Mouse (Mus musculus) kidney, embryonic 14.5 days (tissue): ENCODE measurements around the gene Ficd. TPM values are rescaled to one million over a fixed set of nuclear protein-coding genes. Genes with fewer than 3 reads are reported as not detected.
"Not testable (repeated sequence)": the region's sequence is repeated elsewhere in the genome, so short reads cannot be mapped to it uniquely, and the experiment has no call there.

Experiments used
- ATAC-seq: fragments of 200-750 bp; cut with Nextera tagmentation; 2 replicates; pipeline ENCODE4 v1.8.0; 2017; ENCODE audit warnings: moderate number of reproducible peaks, mild to moderate bottlenecking, moderate TSS enrichment, moderate library complexity; ENCODE audit not compliant: low FRiP score, low TSS enrichment
- H3K27ac ChIP-seq: fragments of 300-500 bp; sonication (generic); 2 replicates; pipeline ENCODE4 v1.5.1; 2014; ENCODE audit warnings: low read depth, mild to moderate bottlenecking, low read length, moderate library complexity, mixed read lengths
- H3K27me3 ChIP-seq: fragments of 300-500 bp; sonication (generic); 2 replicates; pipeline ENCODE4 v1.6.1; 2014; ENCODE audit warnings: mild to moderate bottlenecking, low read length; ENCODE audit not compliant: control insufficient read depth, insufficient read depth
- H3K36me3 ChIP-seq: fragments of 300-500 bp; sonication (generic); 2 replicates; pipeline ENCODE4 v1.6.1; 2014; ENCODE audit warnings: low read length, mixed read lengths; ENCODE audit not compliant: control insufficient read depth, insufficient read depth
- H3K4me1 ChIP-seq: fragments of 300-500 bp; sonication (generic); 2 replicates; pipeline ENCODE4 v1.6.1; 2014; ENCODE audit warnings: low read length, mixed read lengths; ENCODE audit not compliant: control insufficient read depth, insufficient read depth
- H3K4me2 ChIP-seq: fragments of 300-500 bp; sonication (generic); replicated peaks from 2 replicates; pipeline ENCODE4 v1.6.1; 2014; ENCODE audit warnings: low read depth, mild to moderate bottlenecking, low read length
- H3K4me3 ChIP-seq: fragments of 300-500 bp; sonication (generic); 2 replicates; pipeline ENCODE4 v1.5.1; 2014; ENCODE audit warnings: mild to moderate bottlenecking, low read length
- H3K9ac ChIP-seq: fragments of 300-500 bp; sonication (generic); 2 replicates; pipeline ENCODE4 v1.6.1; 2014; ENCODE audit warnings: low read depth, mild to moderate bottlenecking, low read length, moderate library complexity
- H3K9me3 ChIP-seq: fragments of 300-500 bp; sonication (generic); 2 replicates; pipeline ENCODE4 v1.6.1; 2016; ENCODE audit warnings: low read length; ENCODE audit not compliant: control insufficient read depth
- WGBS: fragments of 180-500 bp; shearing (Covaris S2); extraction: QIAGEN DNeasy Blood & Tissue Kit; methylation state at CpG from one replicate; pipeline ENCODE4 v1.1.7; 2014; 5-methylcytosine and 5-hydroxymethylcytosine counted together
- polyA plus RNA-seq: library from polyadenylated mRNA; unstranded; fragments of >200 nt; fragmentation: Nextera tagmentation; extraction: Ambion mirVana; gene quantifications from 2 replicates; pipeline ENCODE4 v1.2.1, GENCODE M21; 2014

Ficd gene
- polyA plus RNA-seq, 1 experiment from 2014 or later: 4.3 TPM

- Histone ChIP-seq H3K27me3 (no peaks in the 10 kb centered on the region), H3K9me3 (no peaks in the 10 kb centered on the region), H3K36me3 (no peaks in the 10 kb centered on the region), H3K4me1 (peaks cover 11% of the 10 kb centered on the region), H3K9ac (peak overlapping the region; percentile 37; the same call in 1 of the 2 replicates), H3K4me3 (no peak overlapping the region), H3K27ac (peak overlapping the region; percentile 83), H3K4me2 (peak overlapping the region; percentile 15)
- ATAC-seq: peak; percentile 58; the same call in 1 of the 2 replicates
- WGBS: 6% methylated on average over 12 of the region's 12 CpGs
These were observed 48.0 kb downstream of the Ficd start for GRCm38 (mm10) chr5:113783581-113784001.

- WGBS: 32% methylated on average over 3 of the region's 3 CpGs
- H3K4me1 ChIP-seq: peaks cover 16% of the 10 kb centered on the region
These were observed 48.5 kb downstream of the Ficd start for GRCm38 (mm10) chr5:113784104-113784503.

GRCm38 (mm10) chr5:113786985-113787384, 51.4 kb downstream of the Ficd start:
- H3K9ac ChIP-seq: no peak overlapping the region; the same call in 1 of the 2 replicates
- no peak overlapping the region for H3K27ac ChIP-seq
- no peak overlapping the region for H3K4me2 ChIP-seq
- no peak overlapping the region for H3K4me3 ChIP-seq
- ATAC-seq: no peak
- H3K9me3 ChIP-seq: no peaks in the 10 kb centered on the region
- no peaks in the 10 kb centered on the region for H3K36me3 ChIP-seq
- WGBS: 69% methylated on average over 5 of the region's 5 CpGs
- no peaks in the 10 kb centered on the region for H3K27me3 ChIP-seq
- H3K4me1 ChIP-seq: peaks cover 36% of the 10 kb centered on the region

More at GRCm38 (mm10) chr5:113784104-113784503, 48.5 kb downstream of the Ficd start:
- H3K27me3 ChIP-seq, ATAC-seq, H3K4me3 ChIP-seq, H3K9me3 ChIP-seq, H3K36me3 ChIP-seq, H3K9ac ChIP-seq: not testable (repeated sequence)
- Histone ChIP-seq H3K4me2 (peak overlapping the region; percentile 15; the same call in 1 of the 2 replicates), H3K27ac (peak overlapping the region; percentile 83)

DNA sequence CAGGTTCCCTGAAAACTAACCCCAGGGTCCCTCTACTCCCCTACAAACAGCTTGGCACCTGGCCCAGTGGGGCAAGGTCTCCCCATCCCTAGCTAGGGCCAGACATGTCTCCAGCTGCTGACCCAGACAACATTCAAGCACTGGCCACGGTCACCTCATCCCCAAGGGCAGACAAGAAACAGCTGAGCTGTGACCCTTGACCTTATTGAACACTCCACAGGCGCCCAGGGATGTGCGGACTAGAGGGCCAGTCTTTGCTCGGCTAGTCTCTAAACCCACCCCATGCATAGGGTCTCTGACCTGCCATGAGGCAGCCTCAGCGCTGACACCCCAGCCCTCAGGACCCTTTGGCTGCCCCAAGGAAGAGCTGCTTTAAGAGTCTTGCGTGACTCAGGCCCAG, 53.0 kb downstream of the Ficd start:
- peak overlapping the region; percentile 55; the same call in 1 of the 2 replicates for H3K27ac ChIP-seq
- no peak overlapping the region for H3K4me3 ChIP-seq
- H3K9ac ChIP-seq: no peak overlapping the region; the same call in 1 of the 2 replicates
- H3K36me3 ChIP-seq: no peaks in the 10 kb centered on the region
- H3K4me1 ChIP-seq: peaks cover 29% of the 10 kb centered on the region
- WGBS: 24% methylated on average over 6 of the region's 6 CpGs
- no peaks in the 10 kb centered on the region for H3K27me3 ChIP-seq
- no peak; the same call in 1 of the 2 replicates for ATAC-seq
- H3K4me2 ChIP-seq: no peak overlapping the region
- no peaks in the 10 kb centered on the region for H3K9me3 ChIP-seq

GRCm38 (mm10) chr5:113789075-113789788, 53.6 kb downstream of the Ficd start:
- no peak overlapping the region for H3K4me3 ChIP-seq
- WGBS: 14% methylated on average over 7 of the region's 7 CpGs
- 0 out of 2 replicates have a peak overlapping the region, but pooled peaks have one; percentile 2 for H3K4me2 ChIP-seq
- no peaks in the 10 kb centered on the region for H3K36me3 ChIP-seq
- peak; percentile 78 for ATAC-seq
- H3K27me3 ChIP-seq: no peaks in the 10 kb centered on the region
- no peak overlapping the region for H3K9ac ChIP-seq
- H3K4me1 ChIP-seq: peaks cover 28% of the 10 kb centered on the region
- peak overlapping the region; percentile 85; the same call in 1 of the 2 replicates for H3K27ac ChIP-seq
- H3K9me3 ChIP-seq: no peaks in the 10 kb centered on the region

Other genes starting within 250 kb of the Ficd start
- gene Wscd2, start 245.5 kb upstream of the Ficd start, polyA plus RNA-seq: 2.5 and 3.7 TPM in 2 replicates
- gene Cmklr1, start 85.4 kb upstream of the Ficd start, polyA plus RNA-seq: 3.6 and 4.9 TPM in 2 replicates
- not detected in 2 replicates for gene 1700069L16Rik, start 11.0 kb upstream of the Ficd start, polyA plus RNA-seq
- gene Sart3, start 36.7 kb downstream of the Ficd start, polyA plus RNA-seq: 30.0 and 53.0 TPM in 2 replicates
- gene Iscu, start 36.9 kb downstream of the Ficd start, polyA plus RNA-seq: 106 and 129 TPM in 2 replicates
- 17.6 and 24.8 TPM in 2 replicates for gene Tmem119, start 64.7 kb downstream of the Ficd start, polyA plus RNA-seq
- 1.2 and 1.4 TPM in 2 replicates for gene Selplg, start 96.8 kb downstream of the Ficd start, polyA plus RNA-seq
- 42.1 and 108 TPM in 2 replicates for gene Coro1c, start 173.0 kb downstream of the Ficd start, polyA plus RNA-seq